Mouse (Mus musculus) granulocyte monocyte progenitor cell, adult 5-6 weeks (primary cell): Measurements from ENCODE around the gene Cox15. TPM values are rescaled to one million over a fixed set of nuclear protein-coding genes. Genes with fewer than 3 reads are reported as not detected.

Experiments
- ATAC-seq: replicated peaks from 2 replicates; pipeline ENCODE4 v1.8.0; 2016; ENCODE audit warnings: mild to moderate bottlenecking, moderate TSS enrichment, inconsistent platforms; ENCODE audit not compliant: poor library complexity, severe bottlenecking
- total RNA-seq, 2 experiments: library from RNA; stranded (forward) in 1 of 2; stranded (reverse) in 1 of 2; fragments of 200-712, 200-1000 nt in 1 of 2; fragments of >200 nt in 1 of 2; fragmentation: Nextera tagmentation in 1 of 2; gene quantifications; 2 replicates each; pipeline ENCODE4 v1.2.3; 2014 to 2017

Gene Cox15
- total RNA-seq, 2 experiments from 2014 or later: 9.6 to 14.7 TPM

DNA sequence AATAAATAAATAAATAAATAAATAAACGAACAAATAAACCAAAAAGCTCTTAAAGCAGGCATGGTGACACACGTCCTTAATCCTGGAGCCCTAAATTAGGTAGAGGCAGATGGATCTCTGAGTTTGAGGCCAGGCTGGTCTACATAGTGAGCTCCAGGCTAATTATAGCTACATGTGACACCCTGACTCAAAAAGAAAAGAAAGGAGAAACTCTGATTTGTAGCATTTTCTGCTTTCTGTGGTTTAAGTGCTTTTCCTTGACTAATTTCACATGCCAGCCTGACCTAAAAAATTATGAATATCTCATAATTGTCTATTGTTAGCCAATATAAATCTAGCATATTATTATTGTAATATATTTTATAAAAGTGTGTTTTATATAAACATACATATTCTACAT lies 9.6 kb upstream of the Cox15 start:
- no peak for ATAC-seq

GRCm38 (mm10) chr19:43761543-43762256 lies 8.9 kb upstream of the Cox15 start:
- no peak for ATAC-seq

DNA sequence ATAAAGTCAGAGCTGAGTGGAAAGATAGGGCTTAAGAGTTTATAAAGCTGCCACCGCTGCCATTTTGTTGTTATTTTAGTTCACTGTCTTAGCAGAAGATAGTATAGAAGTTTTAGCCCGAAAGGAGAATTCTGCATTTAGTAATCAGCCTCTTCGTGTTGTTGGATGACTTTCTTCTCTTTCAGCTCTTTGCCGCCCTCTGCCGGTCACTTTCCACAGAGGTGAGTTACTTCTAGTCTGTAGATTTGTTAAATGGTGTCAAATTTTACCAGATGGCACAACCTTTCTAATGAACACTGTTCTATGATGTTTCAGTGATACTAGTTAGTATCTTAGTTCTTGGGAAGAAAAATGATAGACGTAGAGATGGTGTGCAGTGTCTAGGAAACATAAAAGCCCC lies 7.7 kb upstream of the Cox15 start:
- ATAC-seq: peak; percentile 42; the same call in 1 of the 2 replicates

GRCm38 (mm10) chr19:43754872-43755271 lies 2.1 kb upstream of the Cox15 start:
- no peak for ATAC-seq

GRCm38 (mm10) chr19:43754237-43754636 lies 1.4 kb upstream of the Cox15 start:
- ATAC-seq: no peak

GRCm38 (mm10) chr19:43753226-43753835 lies 531 bp upstream of the Cox15 start:
- ATAC-seq: peak; percentile 89

GRCm38 (mm10) chr19:43750008-43750407 lies 2.8 kb downstream of the Cox15 start:
- ATAC-seq: no peak

- no peak for ATAC-seq
Observed at GRCm38 (mm10) chr19:43747877-43748276, 4.9 kb downstream of the Cox15 start.

DNA sequence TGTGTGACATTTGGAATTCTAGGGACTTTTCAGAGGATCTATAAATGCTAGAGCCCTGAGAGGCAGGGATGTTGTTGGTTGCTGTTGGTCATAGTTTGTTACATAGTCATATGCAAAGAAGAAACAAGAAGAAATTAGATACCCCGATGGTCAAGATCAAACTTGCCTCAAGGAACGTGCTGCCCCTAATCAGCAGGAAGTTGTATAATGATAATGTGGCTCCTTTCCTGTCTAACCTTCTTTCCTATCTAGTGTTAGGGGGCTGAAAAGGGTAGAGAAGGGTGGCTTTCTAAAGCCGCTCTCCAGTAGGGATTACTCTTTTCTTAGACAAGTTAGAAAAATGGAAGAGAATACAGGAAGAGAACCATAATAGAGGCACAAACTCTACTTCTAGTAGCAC lies 7.1 kb downstream of the Cox15 start:
- no peak for ATAC-seq

DNA sequence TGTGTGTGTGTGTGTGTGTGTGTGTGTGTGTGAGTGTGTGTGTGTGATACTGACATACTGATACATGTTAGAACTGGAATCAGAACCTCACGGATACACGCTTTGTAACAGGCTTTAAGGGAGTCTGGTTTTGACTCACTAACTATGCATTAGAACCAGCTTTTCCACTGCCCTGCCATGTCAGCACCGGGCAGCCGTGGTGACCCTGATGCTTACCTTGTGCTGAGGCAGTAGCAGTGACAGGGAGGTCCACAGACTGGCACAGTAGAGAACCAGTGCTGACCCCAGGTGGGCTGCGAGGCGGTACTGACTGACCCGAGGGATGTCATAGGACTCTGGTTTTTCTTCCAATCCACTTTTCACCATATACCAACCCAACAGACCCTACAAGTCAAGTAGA lies 9.4 kb downstream of the Cox15 start:
- no peak for ATAC-seq

GRCm38 (mm10) chr19:43738409-43738808 lies 14.4 kb downstream of the Cox15 start:
- ATAC-seq: no peak

- ATAC-seq: no peak
Observed at GRCm38 (mm10) chr19:43731157-43731556, 21.6 kb downstream of the Cox15 start.

GRCm38 (mm10) chr19:43730037-43730428 lies 22.8 kb downstream of the Cox15 start:
- ATAC-seq: no peak

DNA sequence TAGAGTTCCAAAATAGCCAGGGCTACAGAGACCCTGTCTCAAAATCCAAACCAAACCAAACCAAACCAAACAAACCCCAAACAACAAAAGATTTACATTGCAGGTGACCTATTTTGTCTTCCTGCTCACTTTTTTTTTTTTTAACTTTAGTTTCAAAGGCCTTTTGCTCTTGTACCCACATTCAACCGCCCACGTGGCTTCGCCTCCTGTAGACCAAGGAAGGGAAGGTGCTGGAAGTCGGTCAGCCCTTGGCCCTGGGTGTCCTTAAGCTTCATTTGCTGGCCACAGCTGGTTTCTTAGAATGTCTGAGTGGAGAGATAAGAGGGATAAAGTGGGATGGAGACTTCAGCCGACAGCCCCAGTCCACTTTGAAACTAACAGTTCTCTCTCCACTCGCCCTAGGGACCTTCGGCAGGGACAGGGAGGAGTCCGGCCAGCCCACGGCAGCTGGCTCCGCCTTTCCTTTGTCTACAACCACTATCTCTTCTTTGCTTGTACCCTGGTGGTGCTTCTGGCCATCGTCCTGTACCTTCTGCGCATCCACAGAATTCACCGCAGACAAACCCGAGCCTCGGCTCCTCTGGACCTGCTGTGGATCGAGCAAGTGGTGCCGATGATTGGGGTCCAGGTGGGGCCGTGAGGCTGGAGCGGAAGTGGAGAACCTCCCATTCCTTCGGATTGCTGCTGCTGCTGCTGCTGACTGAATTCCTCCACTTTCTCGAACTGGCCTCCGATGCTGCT lies 23.3 kb downstream of the Cox15 start:
- no peak for ATAC-seq

DNA sequence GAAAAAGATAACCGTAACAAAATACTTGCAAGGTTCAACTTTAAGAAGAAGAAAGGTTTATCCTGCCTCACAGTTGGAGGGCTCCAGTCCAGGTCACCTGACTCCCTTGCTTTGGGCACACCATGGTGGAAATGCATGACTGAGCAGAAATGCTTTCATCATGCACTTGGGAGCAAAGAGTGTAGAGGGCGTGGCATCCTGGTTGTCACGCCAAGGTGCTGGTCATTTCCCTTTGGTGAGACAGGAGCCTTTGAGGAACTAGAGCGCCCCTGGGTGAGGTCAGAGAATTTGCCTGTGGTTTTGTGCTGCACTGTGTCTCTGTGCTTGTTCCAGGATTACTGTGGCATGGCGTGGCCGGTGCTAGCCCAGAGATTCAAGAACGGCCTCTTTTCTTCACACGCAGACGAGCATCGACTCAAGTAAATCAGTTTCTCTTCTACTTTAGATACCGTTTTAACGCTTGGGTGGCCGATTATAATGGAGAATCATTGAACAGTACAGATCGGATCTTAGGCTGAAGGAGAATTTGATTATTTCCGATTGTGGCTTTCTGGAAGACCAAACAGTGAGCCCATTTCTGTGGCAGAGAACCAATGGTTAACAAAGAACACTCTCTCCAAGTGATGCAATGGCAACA lies 26.2 kb downstream of the Cox15 start:
- ATAC-seq: peak; percentile 91

GRCm38 (mm10) chr19:43724821-43725220 lies 28.0 kb downstream of the Cox15 start:
- ATAC-seq: no peak

GRCm38 (mm10) chr19:43724194-43724593 lies 28.6 kb downstream of the Cox15 start:
- ATAC-seq: no peak

GRCm38 (mm10) chr19:43723501-43723900 lies 29.3 kb downstream of the Cox15 start:
- no peak for ATAC-seq

DNA sequence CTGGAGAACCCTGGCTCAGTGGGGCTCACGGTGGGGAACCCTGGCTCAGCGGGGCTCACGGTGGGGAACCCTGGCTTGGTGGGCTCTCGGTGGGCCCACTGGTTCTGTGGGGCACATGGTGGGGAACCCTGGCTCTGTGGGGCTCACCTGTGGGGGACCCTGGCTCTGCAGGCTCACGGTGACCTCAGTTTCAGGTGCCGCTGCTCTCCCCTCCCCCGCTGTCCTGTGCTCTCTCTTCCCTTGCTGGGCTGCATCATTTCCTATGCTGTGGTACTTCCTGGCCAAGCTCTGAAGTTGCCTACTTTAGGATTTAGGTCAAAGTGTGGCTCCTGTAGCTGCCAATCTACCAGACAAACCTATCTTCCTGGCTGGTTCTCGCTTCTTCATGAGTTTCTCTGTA lies 29.9 kb downstream of the Cox15 start:
- no peak for ATAC-seq

- ATAC-seq: no peak
Observed at GRCm38 (mm10) chr19:43720061-43720460, 32.7 kb downstream of the Cox15 start.

- no peak for ATAC-seq
Observed at GRCm38 (mm10) chr19:43711971-43712370, 40.8 kb downstream of the Cox15 start.
